Mouse (Mus musculus) liver, embryonic 12.5 days (tissue): ENCODE measurements around the gene Tctex1d4. TPM values are rescaled to one million over a fixed set of nuclear protein-coding genes. Genes with fewer than 3 reads are reported as not detected.

Experiments
- ATAC-seq: fragments of 200-750 bp; cut with Nextera tagmentation; 2 replicates; pipeline ENCODE4 v1.8.0; 2017; ENCODE audit warnings: moderate number of reproducible peaks, mild to moderate bottlenecking, moderate library complexity
- H3K27ac ChIP-seq: fragments of 300-500 bp; sonication (generic); 2 replicates; pipeline ENCODE4 v1.5.1; 2016; ENCODE audit warnings: mild to moderate bottlenecking
- H3K27me3 ChIP-seq: fragments of 300-500 bp; sonication (generic); replicated peaks from 2 replicates; pipeline ENCODE4 v1.6.1; 2016; ENCODE audit warnings: mild to moderate bottlenecking, moderate library complexity
- H3K36me3 ChIP-seq: fragments of 300-500 bp; sonication (generic); 2 replicates; pipeline ENCODE4 v1.6.1; 2016; ENCODE audit warnings: mild to moderate bottlenecking, moderate library complexity
- H3K4me1 ChIP-seq: fragments of 300-500 bp; sonication (generic); 2 replicates; pipeline ENCODE4 v1.6.1; 2016
- H3K4me2 ChIP-seq: fragments of 300-500 bp; sonication (generic); 2 replicates; pipeline ENCODE4 v1.6.1; 2016; ENCODE audit warnings: mild to moderate bottlenecking, moderate library complexity
- H3K4me3 ChIP-seq: fragments of 300-500 bp; sonication (generic); 2 replicates; pipeline ENCODE4 v1.5.1; 2016; ENCODE audit warnings: mild to moderate bottlenecking, moderate library complexity
- H3K9ac ChIP-seq: fragments of 300-500 bp; sonication (generic); 2 replicates; pipeline ENCODE4 v1.6.1; 2016; ENCODE audit warnings: mild to moderate bottlenecking, moderate library complexity
- H3K9me3 ChIP-seq: fragments of 300-500 bp; sonication (generic); replicated peaks from 2 replicates; pipeline ENCODE4 v1.6.1; 2016; ENCODE audit warnings: mild to moderate bottlenecking, moderate library complexity
- WGBS: fragments of 180-500 bp; shearing (Covaris S2); methylation state at CpG from one replicate; pipeline ENCODE4 v1.1.7; 2016; ENCODE audit not compliant: insufficient replicate concordance; 5-methylcytosine and 5-hydroxymethylcytosine counted together
- polyA plus RNA-seq: library from polyadenylated mRNA; unstranded; fragments of >200 nt; fragmentation: Nextera tagmentation; extraction: Ambion mirVana; gene quantifications from 2 replicates; pipeline ENCODE4 v1.2.1, GENCODE M21; 2016

The Tctex1d4 gene
- polyA plus RNA-seq, 1 experiment from 2014 or later: not detected

DNA sequence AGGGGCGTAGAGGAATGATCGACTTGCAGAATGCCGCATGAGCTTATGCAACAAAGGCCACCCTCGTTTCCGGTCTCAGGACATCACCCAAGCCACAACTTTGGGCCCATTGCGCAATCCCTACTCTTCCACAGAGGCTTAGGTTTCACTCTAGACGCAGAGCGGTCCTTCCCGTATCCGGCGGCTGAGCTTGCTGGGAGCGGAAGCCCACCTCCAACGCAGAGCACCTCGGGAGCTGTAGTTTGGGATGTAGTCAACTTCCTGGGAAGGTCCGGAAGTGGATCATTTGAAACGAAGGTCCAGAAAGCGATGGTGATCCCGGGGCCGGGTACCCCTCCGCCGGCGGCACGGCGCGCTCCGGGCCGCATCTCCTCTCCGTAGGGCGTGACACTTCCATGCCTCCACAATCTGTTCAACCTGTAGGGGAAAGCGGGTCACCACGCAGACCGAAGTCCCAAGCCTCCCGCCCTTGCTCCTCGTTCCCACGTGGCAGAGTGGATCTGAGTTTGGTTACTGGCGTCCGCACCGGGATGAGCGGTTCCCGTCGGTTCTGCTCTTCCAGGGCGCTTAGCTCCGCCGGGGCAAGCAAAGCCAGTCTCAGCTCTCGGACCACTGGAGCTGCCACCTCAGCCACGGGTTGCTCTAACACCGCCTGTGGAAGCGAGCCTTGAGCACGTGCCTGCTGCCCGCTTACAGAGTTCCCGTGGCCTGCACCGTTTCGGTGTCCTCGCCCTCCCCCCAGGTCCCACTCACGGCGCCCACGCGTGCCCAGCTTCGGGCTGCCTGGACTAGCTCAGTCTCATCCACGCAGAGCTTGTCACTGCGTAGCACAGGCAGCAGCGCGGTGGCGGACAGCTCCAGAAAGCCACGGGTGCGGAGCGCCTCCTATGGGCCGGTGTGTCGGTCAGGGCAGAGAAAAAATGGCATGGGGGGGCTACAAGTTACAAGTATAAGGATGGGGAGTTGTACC, 5.9 kb upstream of the Tctex1d4 start:
- H3K4me1 ChIP-seq: peaks cover 45% of the 10 kb centered on the region
- peak overlapping the region; percentile 76 for H3K27ac ChIP-seq
- H3K9ac ChIP-seq: peak overlapping the region; percentile 80
- H3K9me3 ChIP-seq: no peaks in the 10 kb centered on the region
- peak overlapping the region; percentile 71 for H3K4me3 ChIP-seq
- H3K27me3 ChIP-seq: no peaks in the 10 kb centered on the region
- peaks cover 4% of the 10 kb centered on the region; the same call in 1 of the 2 replicates for H3K36me3 ChIP-seq
- H3K4me2 ChIP-seq: peak overlapping the region; percentile 97
- under 1% methylated on average over 68 of the region's 69 CpGs for WGBS
- peak; percentile 88 for ATAC-seq

DNA sequence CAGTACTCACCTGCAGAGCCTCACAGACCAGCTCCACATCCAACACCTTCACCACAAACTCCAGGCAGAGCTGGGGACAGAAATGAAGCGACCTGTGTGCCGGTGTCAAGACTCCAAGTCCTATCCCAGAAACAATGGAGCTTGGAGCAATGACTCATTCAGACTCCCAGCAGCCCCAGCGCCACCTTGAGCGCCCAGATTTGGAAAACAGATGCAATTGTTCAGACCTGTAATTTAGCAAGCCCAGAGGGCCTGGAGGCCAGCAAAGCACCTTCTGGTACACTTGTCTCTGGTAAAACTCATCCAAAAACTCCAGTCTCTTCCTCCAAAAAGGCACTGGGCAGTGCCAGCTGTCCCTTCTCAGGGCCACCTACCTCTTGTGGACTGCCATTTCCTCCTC, 4.4 kb upstream of the Tctex1d4 start:
- H3K9ac ChIP-seq: no peak overlapping the region; the same call in 1 of the 2 replicates
- no peak overlapping the region for H3K4me2 ChIP-seq
- ATAC-seq: no peak
- peaks cover 57% of the 10 kb centered on the region for H3K4me1 ChIP-seq
- no peaks in the 10 kb centered on the region for H3K9me3 ChIP-seq
- no peaks in the 10 kb centered on the region for H3K27me3 ChIP-seq
- no peak overlapping the region for H3K4me3 ChIP-seq
- 80% methylated on average over 4 of the region's 4 CpGs for WGBS
- H3K27ac ChIP-seq: no peak overlapping the region
- peaks cover 4% of the 10 kb centered on the region; the same call in 1 of the 2 replicates for H3K36me3 ChIP-seq

DNA sequence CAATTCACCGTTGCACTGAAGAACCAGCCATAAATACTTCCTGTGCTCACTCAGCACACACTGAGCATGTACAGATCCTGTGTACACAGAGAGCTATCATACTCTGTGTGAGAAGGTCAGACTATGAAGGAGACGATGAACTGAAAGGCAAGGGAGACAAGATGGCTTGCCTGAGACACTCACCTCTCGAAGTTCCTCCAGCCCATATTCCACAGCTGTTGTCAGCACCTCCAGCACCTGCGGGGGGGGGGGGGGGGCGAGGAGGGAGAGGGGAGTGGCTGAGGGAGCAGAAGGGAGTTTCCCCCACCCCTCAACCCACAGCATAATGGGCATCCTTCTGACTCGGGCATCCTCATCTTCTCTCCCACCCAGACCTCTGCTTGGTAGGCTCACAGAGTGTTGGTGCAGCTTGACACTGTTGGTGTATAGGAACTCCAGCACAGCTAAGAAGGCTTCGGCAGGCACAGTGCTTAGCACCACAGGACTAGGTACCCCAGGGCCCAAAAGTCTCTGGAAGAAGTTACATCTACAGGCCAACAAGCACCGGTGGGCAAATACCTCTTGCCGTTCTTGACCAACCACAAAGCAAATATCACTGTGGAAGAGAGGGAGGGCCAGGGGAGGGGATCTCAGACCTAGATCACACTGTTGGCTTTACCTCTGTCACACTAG, 2.9 kb upstream of the Tctex1d4 start:
- no peak for ATAC-seq
- Histone ChIP-seq H3K36me3 (peaks cover 9% of the 10 kb centered on the region), H3K4me3 (no peak overlapping the region), H3K9me3 (no peaks in the 10 kb centered on the region), H3K4me2 (no peak overlapping the region), H3K27ac (no peak overlapping the region), H3K4me1 (peaks cover 57% of the 10 kb centered on the region), H3K9ac (no peak overlapping the region), H3K27me3 (no peaks in the 10 kb centered on the region)
- 72% methylated on average over 7 of the region's 9 CpGs for WGBS

DNA sequence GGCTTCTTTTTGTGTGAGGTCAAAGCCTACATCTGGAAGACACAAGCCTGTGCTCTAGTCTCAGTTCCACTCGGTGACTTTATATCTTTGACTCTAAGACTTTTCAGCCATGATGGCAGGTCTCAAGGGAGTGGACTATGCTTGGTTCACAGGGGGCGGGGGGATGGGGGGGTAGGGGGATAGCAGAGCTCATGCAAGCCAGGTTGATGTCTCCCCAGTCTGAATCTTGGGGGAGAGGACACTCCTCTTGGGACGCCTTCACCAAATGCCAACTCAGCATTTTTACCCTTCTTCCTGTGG, 2.4 kb upstream of the Tctex1d4 start:
- Histone ChIP-seq H3K4me1 (peaks cover 55% of the 10 kb centered on the region), H3K4me3 (no peak overlapping the region), H3K27me3 (no peaks in the 10 kb centered on the region), H3K4me2 (peak overlapping the region; percentile 35), H3K36me3 (peaks cover 14% of the 10 kb centered on the region), H3K9me3 (no peaks in the 10 kb centered on the region), H3K9ac (no peak overlapping the region), H3K27ac (peak overlapping the region; percentile 65)
- 49% methylated on average over 3 of the region's 3 CpGs for WGBS
- no peak for ATAC-seq

DNA sequence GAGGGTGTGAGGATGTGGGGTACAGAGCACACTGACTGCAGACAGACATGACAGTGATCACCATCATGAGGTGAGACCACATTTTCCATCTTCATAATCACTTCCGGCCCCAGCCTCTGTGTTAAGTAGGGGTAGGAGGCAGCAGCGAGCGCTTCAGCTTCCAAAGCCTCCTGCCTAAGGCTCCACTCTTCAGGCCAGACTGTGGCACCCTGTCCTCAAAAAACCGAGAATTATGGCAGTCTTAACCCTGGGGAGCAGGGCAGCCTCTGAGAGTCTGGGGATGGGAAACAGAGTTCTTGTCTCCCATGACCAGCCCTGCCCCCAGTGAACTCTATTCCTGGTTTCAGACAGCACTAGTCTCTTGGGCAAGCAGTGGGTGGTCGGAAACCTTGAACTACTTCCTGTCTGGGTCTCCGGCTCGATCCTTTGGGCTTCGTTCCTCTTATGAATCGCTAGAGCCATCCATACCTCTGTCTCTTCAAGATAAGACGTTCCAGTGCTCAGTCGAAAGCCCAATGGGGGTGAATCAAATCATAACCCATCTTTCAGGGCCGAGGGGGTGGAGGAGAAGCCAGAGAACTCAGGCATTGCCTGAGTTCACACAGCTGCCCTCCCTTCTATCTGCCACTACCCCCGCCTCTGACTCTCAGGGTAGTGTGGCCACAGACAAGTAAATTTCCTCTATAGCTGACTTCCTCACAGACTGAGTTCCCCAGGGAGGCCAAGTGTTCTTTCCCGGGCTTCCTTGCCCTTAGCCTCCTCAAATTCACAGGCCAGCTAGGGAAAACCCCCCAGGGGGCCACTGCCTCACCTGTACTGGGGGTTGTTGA, 1.9 kb upstream of the Tctex1d4 start:
- peak overlapping the region; percentile 35 for H3K4me2 ChIP-seq
- WGBS: 21% methylated on average over 14 of the region's 14 CpGs
- H3K4me1 ChIP-seq: peaks cover 50% of the 10 kb centered on the region
- H3K27ac ChIP-seq: peak overlapping the region; percentile 65
- peaks cover 15% of the 10 kb centered on the region for H3K36me3 ChIP-seq
- no peak for ATAC-seq
- no peaks in the 10 kb centered on the region for H3K27me3 ChIP-seq
- H3K9ac ChIP-seq: peak overlapping the region; percentile 27
- no peak overlapping the region for H3K4me3 ChIP-seq
- no peaks in the 10 kb centered on the region for H3K9me3 ChIP-seq

DNA sequence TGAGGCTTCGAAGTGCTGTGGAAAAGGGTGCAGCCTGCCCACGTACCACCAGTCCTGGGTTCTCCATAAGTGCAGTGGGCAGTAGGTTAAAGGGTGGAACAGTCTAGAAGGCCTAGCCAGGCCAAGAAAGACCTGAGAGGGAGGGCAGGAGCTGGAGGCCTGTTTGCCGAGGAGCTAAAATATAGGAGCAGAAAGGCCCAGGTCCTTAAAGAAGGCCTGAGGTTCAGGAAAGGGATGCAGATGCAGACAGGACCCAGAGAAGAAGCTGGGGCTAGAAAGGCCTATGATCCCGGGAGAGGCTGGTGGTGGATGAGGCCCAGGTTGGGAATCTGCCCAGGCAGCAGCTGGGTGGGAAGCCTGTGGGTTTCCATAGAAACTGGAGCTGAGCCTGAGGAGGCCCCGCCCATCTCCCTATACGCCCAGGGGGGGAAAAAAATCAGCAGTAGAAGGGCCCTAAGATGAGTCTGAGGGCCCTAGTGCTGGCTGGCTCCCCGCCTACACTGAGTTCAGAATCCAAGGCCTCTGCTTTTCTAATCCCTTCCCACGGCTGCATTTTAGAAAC, 1.2 kb upstream of the Tctex1d4 start, which contains the start of gene Btbd19:
Gene Btbd19 (minus strand): TSS at position 378 of the 562 bp plus-strand sequence.
- H3K9ac ChIP-seq: peak within 1 kb of the TSS; percentile 27
- H3K27ac ChIP-seq: peak within 1 kb of the TSS; percentile 65
- peaks cover 7% of the 10 kb centered on the region for H3K27me3 ChIP-seq
- ATAC-seq: no peak
- H3K9me3 ChIP-seq: no peaks in the 10 kb centered on the region
- H3K36me3 ChIP-seq: peaks cover 17% of the 10 kb centered on the region
- H3K4me3 ChIP-seq: no peak within 1 kb of the TSS
- H3K4me1 ChIP-seq: peaks cover 45% of the 10 kb centered on the region
- peak within 1 kb of the TSS; percentile 35 for H3K4me2 ChIP-seq
- WGBS: 35% methylated on average over 8 of the region's 8 CpGs

DNA sequence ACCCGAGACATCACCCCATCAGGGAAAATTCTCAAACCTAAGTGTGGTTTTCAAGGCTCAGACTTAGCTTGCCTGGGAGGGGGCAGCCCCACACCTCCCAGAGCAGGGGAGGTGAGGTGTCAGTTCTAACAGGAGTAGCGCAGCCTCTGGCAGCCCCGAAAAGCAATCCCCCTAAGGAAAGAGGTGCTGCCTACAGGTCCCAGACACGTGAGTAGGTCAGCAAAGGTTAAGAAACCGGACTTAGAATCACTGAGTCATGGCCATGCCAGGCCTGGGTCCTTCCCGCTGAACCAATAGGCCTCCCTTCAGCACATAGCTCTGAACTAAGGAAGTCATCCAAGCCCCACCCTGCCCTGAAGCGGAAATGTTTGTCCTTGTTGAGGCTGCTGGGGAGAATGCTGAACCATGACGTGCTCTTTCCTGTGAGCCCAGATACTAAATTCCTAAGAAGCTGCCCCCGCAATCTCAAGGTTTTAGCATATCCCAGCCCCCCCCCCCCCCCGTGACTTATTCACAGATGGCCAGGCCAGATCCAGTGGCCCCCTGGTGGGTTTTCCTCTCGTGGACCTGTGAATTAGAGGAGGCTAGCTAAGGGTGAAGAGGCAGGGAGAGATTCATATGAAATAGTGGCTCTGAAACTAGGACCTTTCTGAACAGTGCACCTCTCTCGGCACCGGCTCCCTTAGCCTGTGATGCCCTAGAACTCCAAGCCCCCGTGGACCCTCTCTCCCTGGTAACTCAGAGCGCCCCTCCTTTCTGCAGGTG, 502 bp upstream of the Tctex1d4 start:
- WGBS: 38% methylated on average over 15 of the region's 15 CpGs
- H3K4me2 ChIP-seq: peak overlapping the region; percentile 35; the same call in 1 of the 2 replicates
- peaks cover 18% of the 10 kb centered on the region for H3K36me3 ChIP-seq
- no peak overlapping the region for H3K9ac ChIP-seq
- H3K9me3 ChIP-seq: no peaks in the 10 kb centered on the region
- ATAC-seq: peak; percentile 33; the same call in 1 of the 2 replicates
- no peak overlapping the region for H3K4me3 ChIP-seq
- H3K27ac ChIP-seq: peak overlapping the region; percentile 65
- H3K27me3 ChIP-seq: peaks cover 13% of the 10 kb centered on the region
- H3K4me1 ChIP-seq: peaks cover 42% of the 10 kb centered on the region

DNA sequence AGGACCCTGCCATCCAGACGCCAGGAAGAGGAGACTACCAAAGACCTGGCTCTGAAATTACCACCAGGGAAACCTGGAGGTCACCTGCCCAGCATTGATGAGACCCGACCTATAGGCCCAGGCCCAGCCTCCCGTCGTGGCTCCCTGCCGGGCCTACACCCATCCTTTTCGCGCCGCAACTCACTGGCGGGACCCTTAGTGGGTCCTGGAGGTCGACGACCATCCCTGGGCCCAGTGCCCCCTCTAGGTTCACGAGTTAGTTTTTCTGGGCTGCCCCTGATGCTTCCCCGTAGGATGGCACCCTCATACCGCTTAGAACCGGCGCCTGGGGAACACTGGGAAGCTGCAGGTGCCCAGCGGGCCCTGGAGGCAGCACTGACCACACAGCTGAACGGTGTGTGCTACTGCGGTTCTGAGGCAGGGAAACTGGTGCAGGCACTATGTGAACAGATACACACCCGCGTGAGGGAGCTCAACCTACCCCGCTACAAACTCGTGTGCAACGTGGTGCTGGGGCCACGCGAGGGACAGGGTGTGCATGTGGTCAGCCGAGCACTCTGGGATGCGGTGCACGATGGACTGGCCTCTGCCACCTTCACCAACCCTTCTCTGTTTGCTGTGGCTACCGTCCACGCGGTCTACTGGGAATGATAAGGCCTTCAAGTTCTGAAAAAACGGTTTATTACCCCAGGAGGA, 1.5 kb downstream of the Tctex1d4 start:
- Histone ChIP-seq H3K9ac (no peak overlapping the region), H3K9me3 (no peaks in the 10 kb centered on the region), H3K27ac (no peak overlapping the region), H3K27me3 (peaks cover 34% of the 10 kb centered on the region), H3K36me3 (peaks cover 24% of the 10 kb centered on the region), H3K4me2 (no peak overlapping the region), H3K4me1 (peaks cover 44% of the 10 kb centered on the region), H3K4me3 (no peak overlapping the region)
- no peak for ATAC-seq
- 78% methylated on average over 33 of the region's 33 CpGs for WGBS

DNA sequence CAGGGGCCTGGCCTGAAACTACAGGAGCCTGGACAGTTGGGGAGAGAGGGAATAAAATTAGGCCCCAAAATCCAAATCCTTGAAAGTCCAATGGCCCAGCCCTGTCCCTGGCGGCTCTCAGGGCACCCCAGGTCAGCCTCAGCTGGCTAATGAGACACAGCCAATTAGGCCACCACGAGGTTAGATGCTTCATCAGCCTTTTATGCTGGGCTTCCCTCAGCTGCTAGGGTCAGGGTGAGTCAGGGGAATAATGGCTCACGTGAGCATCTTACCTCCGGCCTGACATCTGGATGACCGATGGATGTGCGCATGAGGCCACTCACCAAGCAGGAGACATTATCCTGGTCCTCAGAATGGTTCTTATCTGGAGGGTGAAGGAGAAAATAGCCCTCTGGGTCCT, 4.2 kb downstream of the Tctex1d4 start:
- H3K36me3 ChIP-seq: peaks cover 24% of the 10 kb centered on the region
- no peak overlapping the region for H3K27ac ChIP-seq
- no peak overlapping the region for H3K9ac ChIP-seq
- H3K9me3 ChIP-seq: no peaks in the 10 kb centered on the region
- 79% methylated on average over 6 of the region's 6 CpGs for WGBS
- H3K27me3 ChIP-seq: peaks cover 39% of the 10 kb centered on the region
- no peak overlapping the region for H3K4me3 ChIP-seq
- ATAC-seq: no peak
- H3K4me1 ChIP-seq: peaks cover 41% of the 10 kb centered on the region
- no peak overlapping the region for H3K4me2 ChIP-seq

DNA sequence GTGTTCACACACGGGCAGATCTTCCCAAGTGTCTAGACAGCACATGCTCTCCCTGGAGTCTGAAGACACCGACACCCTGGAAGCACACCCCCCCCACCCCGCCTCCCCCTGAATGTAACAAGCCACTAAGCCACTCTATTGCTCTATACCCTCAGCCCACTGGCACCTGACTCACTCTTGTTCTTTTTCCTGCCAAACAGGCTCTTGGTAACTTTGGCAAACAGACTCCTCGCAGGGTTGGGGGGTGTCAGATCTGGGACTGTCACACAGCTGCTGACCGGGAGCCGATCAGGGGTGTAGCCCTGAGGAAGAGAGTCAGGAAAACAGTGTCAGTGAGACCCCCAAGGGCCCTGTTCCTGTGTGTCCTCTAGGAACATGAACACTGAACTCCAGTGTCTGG, 4.6 kb downstream of the Tctex1d4 start:
- 75% methylated on average over 6 of the region's 6 CpGs for WGBS

More for the DNA sequence above, 4.6 kb downstream of the Tctex1d4 start:
- no peaks in the 10 kb centered on the region for H3K9me3 ChIP-seq
- no peak overlapping the region for H3K27ac ChIP-seq
- no peak for ATAC-seq
- H3K9ac ChIP-seq: no peak overlapping the region
- peaks cover 39% of the 10 kb centered on the region for H3K27me3 ChIP-seq
- no peak overlapping the region for H3K4me3 ChIP-seq
- H3K4me1 ChIP-seq: peaks cover 41% of the 10 kb centered on the region
- H3K36me3 ChIP-seq: peaks cover 24% of the 10 kb centered on the region
- H3K4me2 ChIP-seq: no peak overlapping the region
